Mouse (Mus musculus): ENCODE results near the gene Col9a3. TPM values are rescaled to one million over a fixed set of nuclear protein-coding genes. Genes with fewer than 3 reads are reported as not detected.

Gene Col9a3
- polyA plus RNA-seq, 1 experiment from 2014 or later, result 6.2 TPM

- Histone ChIP-seq H3K9ac (ENCODE audit: low read depth, low read length) (no peak overlapping the region), H3K27me3 (replicated peaks; ENCODE audit: control insufficient read depth, insufficient read depth, low read length) (peaks cover 18% of the 10 kb centered on the region), H3K27ac (ENCODE audit: low read length) (no peak overlapping the region), H3K36me3 (ENCODE audit: control insufficient read depth, insufficient read depth, low read length) (no peaks in the 10 kb centered on the region), H3K4me3 (ENCODE audit: low read length) (no peak overlapping the region), H3K9me3 (ENCODE audit: control insufficient read depth, low read length) (no peaks in the 10 kb centered on the region), H3K4me2 (ENCODE audit: low read depth, low read length) (no peak overlapping the region), H3K4me1 (ENCODE audit: control insufficient read depth, insufficient read depth, low read length) (peaks cover 11% of the 10 kb centered on the region)
- 18% methylated on average over 3 of the region's 3 CpGs for WGBS
- ATAC-seq, result peak; percentile 69
Observed at GRCm38 (mm10) chr2:180569028-180569643, 28.5 kb upstream of the Col9a3 start.

DNA sequence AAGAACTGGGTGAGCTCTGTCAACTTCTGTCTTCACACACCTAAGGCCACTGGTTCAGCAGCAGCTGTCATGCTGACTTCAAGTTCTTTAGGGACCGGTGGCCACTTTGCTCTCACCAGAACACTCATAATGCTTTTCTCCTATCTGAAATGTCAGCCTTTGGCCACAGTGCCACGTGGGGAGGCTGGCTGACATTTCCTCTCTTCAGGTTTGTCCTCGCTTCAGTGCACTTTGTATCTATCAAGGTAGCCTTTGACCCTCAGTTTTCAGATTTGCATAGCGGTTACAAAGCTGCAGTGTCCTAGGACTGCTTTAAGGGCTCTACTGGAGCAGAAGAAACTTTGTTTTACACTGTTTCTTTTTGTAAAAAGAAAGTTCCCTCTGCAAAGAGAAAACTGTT lies 21.1 kb upstream of the Col9a3 start:
- no peaks in the 10 kb centered on the region; the same call in 1 of the 2 replicates for H3K4me1 ChIP-seq (ENCODE audit: control insufficient read depth, insufficient read depth, low read length)
- peaks cover 17% of the 10 kb centered on the region; the same call in 1 of the 2 replicates for H3K27me3 ChIP-seq (replicated peaks; ENCODE audit: control insufficient read depth, insufficient read depth, low read length)
- no peaks in the 10 kb centered on the region for H3K36me3 ChIP-seq (ENCODE audit: control insufficient read depth, insufficient read depth, low read length)
- H3K4me2 ChIP-seq (ENCODE audit: low read depth, low read length), result no peak overlapping the region
- no peak overlapping the region for H3K27ac ChIP-seq (ENCODE audit: low read length)
- 52% methylated on average over 4 of the region's 4 CpGs for WGBS
- no peak for ATAC-seq
- H3K4me3 ChIP-seq (ENCODE audit: low read length), result no peak overlapping the region
- no peaks in the 10 kb centered on the region for H3K9me3 ChIP-seq (ENCODE audit: control insufficient read depth, low read length)
- no peak overlapping the region for H3K9ac ChIP-seq (ENCODE audit: low read depth, low read length)

DNA sequence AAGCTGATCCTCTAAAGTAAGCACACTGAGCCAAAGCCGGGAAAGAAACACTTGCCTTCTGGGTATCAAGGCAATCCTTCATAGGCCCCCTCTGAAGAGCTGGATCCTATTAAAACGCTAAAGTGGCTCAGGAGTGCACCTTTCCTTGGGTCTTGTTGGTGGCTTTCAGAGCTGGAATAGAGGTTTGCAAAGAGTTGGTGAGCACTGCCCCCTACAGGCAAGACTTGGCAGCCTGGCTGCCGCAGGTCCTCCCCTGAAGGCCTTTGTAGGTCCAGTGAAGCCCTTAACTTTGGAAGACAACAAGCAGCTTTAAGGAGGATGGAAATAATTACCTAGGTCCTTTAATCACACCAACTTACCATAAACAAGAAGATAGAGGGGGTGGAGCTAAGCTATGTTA lies 18.9 kb upstream of the Col9a3 start:
- Histone ChIP-seq H3K27me3 (replicated peaks; ENCODE audit: control insufficient read depth, insufficient read depth, low read length) (peaks cover 17% of the 10 kb centered on the region; the same call in 1 of the 2 replicates), H3K4me2 (ENCODE audit: low read depth, low read length) (no peak overlapping the region), H3K9me3 (ENCODE audit: control insufficient read depth, low read length) (no peaks in the 10 kb centered on the region), H3K4me1 (ENCODE audit: control insufficient read depth, insufficient read depth, low read length) (peaks cover 7% of the 10 kb centered on the region), H3K4me3 (ENCODE audit: low read length) (no peak overlapping the region), H3K27ac (ENCODE audit: low read length) (no peak overlapping the region), H3K9ac (ENCODE audit: low read depth, low read length) (no peak overlapping the region), H3K36me3 (ENCODE audit: control insufficient read depth, insufficient read depth, low read length) (no peaks in the 10 kb centered on the region)
- WGBS, result 7% methylated on average over 3 of the region's 3 CpGs
- ATAC-seq, result no peak

DNA sequence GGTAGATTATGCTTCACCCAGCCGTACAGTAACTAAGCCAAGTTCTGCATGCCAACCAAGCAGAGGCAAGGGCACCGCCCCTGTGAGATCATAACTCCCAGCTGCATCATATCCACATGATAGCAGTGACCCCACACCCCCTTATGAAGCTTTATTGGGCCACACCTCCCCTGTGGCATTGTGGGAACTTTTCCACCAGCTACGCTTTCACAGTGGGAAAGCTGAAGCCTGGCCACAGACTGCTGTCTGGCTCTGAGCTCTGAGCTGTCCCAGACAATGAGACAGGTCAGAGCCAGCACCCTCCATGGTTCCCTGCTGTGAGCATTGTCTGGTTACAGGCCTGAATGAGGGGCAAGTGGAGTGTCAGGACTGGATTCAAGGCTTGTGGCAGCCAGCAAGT lies 16.6 kb upstream of the Col9a3 start, which contains the start of gene Mrgbp:
TSS of gene Mrgbp (plus strand) at position 303 of the 400 bp plus-strand sequence.
- H3K4me3 ChIP-seq (ENCODE audit: low read length), result no peak within 1 kb of the TSS
- H3K4me1 ChIP-seq (ENCODE audit: control insufficient read depth, insufficient read depth, low read length), result peaks cover 9% of the 10 kb centered on the region
- no peak for ATAC-seq
- no peak within 1 kb of the TSS for H3K4me2 ChIP-seq (ENCODE audit: low read depth, low read length)
- no peaks in the 10 kb centered on the region for H3K9me3 ChIP-seq (ENCODE audit: control insufficient read depth, low read length)
- H3K27ac ChIP-seq (ENCODE audit: low read length), result no peak within 1 kb of the TSS
- peaks cover 13% of the 10 kb centered on the region; the same call in 1 of the 2 replicates for H3K27me3 ChIP-seq (replicated peaks; ENCODE audit: control insufficient read depth, insufficient read depth, low read length)
- H3K9ac ChIP-seq (ENCODE audit: low read depth, low read length), result no peak within 1 kb of the TSS
- 0 out of 2 replicates have a peak, but pooled peaks cover 8% of the 10 kb centered on the region for H3K36me3 ChIP-seq (ENCODE audit: control insufficient read depth, insufficient read depth, low read length)
- WGBS, result 65% methylated on average over 3 of the region's 3 CpGs

DNA sequence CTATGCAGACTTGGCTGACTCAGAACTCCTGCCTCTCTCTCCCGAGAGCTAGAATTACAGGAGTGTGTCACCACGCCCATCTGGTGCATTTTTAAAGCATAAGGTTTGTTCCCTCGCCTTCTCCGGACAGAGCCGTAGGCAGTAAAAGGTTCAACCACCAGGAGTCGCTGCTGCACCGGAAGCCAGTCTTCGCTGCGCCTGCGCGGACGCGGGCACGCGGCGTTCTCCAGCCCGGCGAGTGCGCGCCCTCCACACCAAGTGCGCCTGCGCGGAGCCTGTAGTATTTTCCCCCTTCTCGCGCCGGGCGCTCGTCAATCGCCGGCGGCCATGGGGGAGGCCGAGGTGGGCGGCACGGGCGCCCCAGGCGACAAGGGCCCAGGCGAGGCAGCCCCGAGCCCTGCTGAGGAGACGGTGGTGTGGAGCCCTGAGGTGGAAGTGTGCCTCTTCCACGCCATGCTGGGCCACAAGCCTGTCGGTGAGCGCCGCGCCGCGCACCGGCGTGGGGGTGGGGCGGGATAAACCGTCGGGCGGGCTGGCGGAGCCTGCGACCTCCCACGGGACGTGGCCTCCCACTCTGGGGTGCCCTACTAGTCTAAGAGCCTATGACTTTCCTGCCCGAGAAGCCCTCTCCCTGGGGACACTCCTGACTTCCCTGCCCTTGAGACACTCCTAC lies 15.0 kb upstream of the Col9a3 start:
- Histone ChIP-seq H3K9me3 (ENCODE audit: control insufficient read depth, low read length) (no peaks in the 10 kb centered on the region), H3K4me1 (ENCODE audit: control insufficient read depth, insufficient read depth, low read length) (peaks cover 9% of the 10 kb centered on the region), H3K4me2 (ENCODE audit: low read depth, low read length) (peak overlapping the region; percentile 86), H3K27ac (ENCODE audit: low read length) (peak overlapping the region; percentile 65), H3K27me3 (replicated peaks; ENCODE audit: control insufficient read depth, insufficient read depth, low read length) (peaks cover 6% of the 10 kb centered on the region; the same call in 1 of the 2 replicates), H3K36me3 (ENCODE audit: control insufficient read depth, insufficient read depth, low read length) (0 out of 2 replicates have a peak, but pooled peaks cover 11% of the 10 kb centered on the region), H3K4me3 (ENCODE audit: low read length) (peak overlapping the region; percentile 94), H3K9ac (ENCODE audit: low read depth, low read length) (peak overlapping the region; percentile 98)
- under 1% methylated on average over 51 of the region's 57 CpGs for WGBS
- peak; percentile 88 for ATAC-seq

DNA sequence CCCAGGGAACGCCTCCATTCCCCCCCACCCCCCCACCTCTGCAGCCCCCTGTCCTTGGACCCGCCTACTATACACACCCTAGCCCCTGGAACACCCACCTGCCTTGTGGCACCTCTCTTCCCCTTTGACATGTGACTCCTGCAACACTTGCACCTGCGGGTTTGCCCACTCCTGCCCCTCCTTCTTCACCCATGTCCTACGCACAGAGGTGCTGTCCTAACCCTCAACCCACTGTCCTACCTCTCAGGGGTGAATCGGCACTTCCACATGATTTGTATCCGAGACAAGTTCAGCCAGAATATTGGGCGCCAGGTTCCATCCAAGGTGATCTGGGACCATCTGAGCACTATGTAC lies 14.5 kb upstream of the Col9a3 start:
- Histone ChIP-seq H3K9ac (ENCODE audit: low read depth, low read length) (peak overlapping the region; percentile 98), H3K4me3 (ENCODE audit: low read length) (peak overlapping the region; percentile 94), H3K4me2 (ENCODE audit: low read depth, low read length) (peak overlapping the region; percentile 86), H3K27ac (ENCODE audit: low read length) (no peak overlapping the region), H3K4me1 (ENCODE audit: control insufficient read depth, insufficient read depth, low read length) (peaks cover 9% of the 10 kb centered on the region), H3K27me3 (replicated peaks; ENCODE audit: control insufficient read depth, insufficient read depth, low read length) (peaks cover 6% of the 10 kb centered on the region; the same call in 1 of the 2 replicates), H3K9me3 (ENCODE audit: control insufficient read depth, low read length) (no peaks in the 10 kb centered on the region), H3K36me3 (ENCODE audit: control insufficient read depth, insufficient read depth, low read length) (0 out of 2 replicates have a peak, but pooled peaks cover 11% of the 10 kb centered on the region)
- peak; percentile 11; the same call in 1 of the 2 replicates for ATAC-seq
- 29% methylated on average over 6 of the region's 7 CpGs for WGBS

DNA sequence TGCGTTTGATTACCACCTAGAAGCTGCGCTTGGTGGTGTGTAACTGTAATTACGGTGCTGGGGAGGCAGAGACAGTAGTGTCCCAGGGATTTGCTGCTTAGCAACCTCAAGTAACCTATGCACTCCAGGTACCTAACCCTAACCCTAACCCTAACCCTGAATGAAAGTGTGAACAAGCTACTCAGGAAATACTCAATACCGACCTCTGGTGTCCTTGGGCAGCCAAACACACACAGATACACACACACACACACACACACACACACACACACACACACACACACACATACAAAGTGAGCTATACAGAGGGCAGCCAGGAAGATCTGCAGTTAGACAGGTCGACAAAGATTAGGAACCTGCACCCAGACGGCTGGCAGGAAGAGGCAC lies 8.9 kb upstream of the Col9a3 start:
- 45% methylated on average over 6 of the region's 6 CpGs for WGBS
- Histone ChIP-seq H3K9me3 (ENCODE audit: control insufficient read depth, low read length) (no peaks in the 10 kb centered on the region), H3K27me3 (replicated peaks; ENCODE audit: control insufficient read depth, insufficient read depth, low read length) (no peaks in the 10 kb centered on the region), H3K4me3 (ENCODE audit: low read length) (peak overlapping the region; percentile 93), H3K9ac (ENCODE audit: low read depth, low read length) (peak overlapping the region; percentile 93), H3K27ac (ENCODE audit: low read length) (peak overlapping the region; percentile 93; the same call in 1 of the 2 replicates), H3K4me1 (ENCODE audit: control insufficient read depth, insufficient read depth, low read length) (peaks cover 10% of the 10 kb centered on the region), H3K36me3 (ENCODE audit: control insufficient read depth, insufficient read depth, low read length) (peaks cover 11% of the 10 kb centered on the region; the same call in 1 of the 2 replicates), H3K4me2 (ENCODE audit: low read depth, low read length) (peak overlapping the region; percentile 49)
- ATAC-seq, result peak; percentile 7; the same call in 1 of the 2 replicates

GRCm38 (mm10) chr2:180589123-180589831 lies 8.3 kb upstream of the Col9a3 start, which contains the start of gene Ogfr:
Gene Ogfr (plus strand): TSS chr2:180589245.
- Histone ChIP-seq H3K4me2 (ENCODE audit: low read depth, low read length) (peak within 1 kb of the TSS; percentile 81), H3K27ac (ENCODE audit: low read length) (peak within 1 kb of the TSS; percentile 93), H3K9ac (ENCODE audit: low read depth, low read length) (peak within 1 kb of the TSS; percentile 93), H3K27me3 (replicated peaks; ENCODE audit: control insufficient read depth, insufficient read depth, low read length) (no peaks in the 10 kb centered on the region), H3K9me3 (ENCODE audit: control insufficient read depth, low read length) (no peaks in the 10 kb centered on the region), H3K36me3 (ENCODE audit: control insufficient read depth, insufficient read depth, low read length) (peaks cover 15% of the 10 kb centered on the region), H3K4me1 (ENCODE audit: control insufficient read depth, insufficient read depth, low read length) (peaks cover 8% of the 10 kb centered on the region; the same call in 1 of the 2 replicates), H3K4me3 (ENCODE audit: low read length) (peak within 1 kb of the TSS; percentile 93)
- peak; percentile 94 for ATAC-seq
- WGBS, result under 1% methylated on average over 67 of the region's 67 CpGs
